Mouse (Mus musculus): ENCODE measurements at regions not wholly inside any gene's neighbourhood (a gene's known extent, or its start where the extent isn't known, plus 50 kb on each side); places are given as distances from the start of the nearest gene placed in this dataset.

DNA sequence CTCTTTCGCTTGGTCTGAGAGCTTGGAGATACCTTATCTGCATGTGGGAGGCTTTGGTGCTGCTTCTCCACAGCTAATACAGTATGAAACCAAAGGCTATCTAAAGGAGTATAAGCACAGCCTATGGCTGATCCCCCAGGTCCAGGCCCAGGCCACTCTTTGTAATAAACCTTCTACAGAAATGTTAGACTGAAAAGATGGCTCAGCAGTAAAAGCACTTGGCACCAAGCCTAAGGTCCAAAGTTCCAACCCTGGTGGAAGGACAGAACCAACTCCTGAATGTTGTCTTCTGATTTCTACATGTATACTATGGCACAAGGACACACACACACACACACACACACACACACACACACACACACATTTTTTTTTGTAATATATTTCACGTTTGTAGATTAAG, 1397.2 kb upstream of the Cntnap5a start:
- no peak for DNase-seq

DNA sequence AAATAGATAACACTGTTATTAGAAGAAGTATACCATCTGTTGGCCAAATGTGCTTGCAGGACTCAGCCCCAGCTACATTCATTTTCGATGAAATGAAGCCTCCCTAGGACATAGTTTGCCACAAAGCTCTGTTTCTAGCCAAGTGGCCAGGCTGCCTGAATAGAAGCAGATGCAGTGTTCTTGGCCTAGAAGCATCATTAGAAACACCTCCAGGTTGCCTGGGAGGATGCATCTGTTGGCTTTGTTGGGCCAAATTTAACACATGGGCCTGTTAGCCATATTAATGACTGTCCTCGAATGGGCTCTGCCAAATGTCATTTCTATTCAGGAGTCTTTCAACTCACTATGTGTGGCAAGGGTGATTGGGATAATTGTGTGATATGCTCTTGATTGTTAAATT, 1354.0 kb upstream of the Cntnap5a start:
- DNase-seq = peak; percentile 96

DNA sequence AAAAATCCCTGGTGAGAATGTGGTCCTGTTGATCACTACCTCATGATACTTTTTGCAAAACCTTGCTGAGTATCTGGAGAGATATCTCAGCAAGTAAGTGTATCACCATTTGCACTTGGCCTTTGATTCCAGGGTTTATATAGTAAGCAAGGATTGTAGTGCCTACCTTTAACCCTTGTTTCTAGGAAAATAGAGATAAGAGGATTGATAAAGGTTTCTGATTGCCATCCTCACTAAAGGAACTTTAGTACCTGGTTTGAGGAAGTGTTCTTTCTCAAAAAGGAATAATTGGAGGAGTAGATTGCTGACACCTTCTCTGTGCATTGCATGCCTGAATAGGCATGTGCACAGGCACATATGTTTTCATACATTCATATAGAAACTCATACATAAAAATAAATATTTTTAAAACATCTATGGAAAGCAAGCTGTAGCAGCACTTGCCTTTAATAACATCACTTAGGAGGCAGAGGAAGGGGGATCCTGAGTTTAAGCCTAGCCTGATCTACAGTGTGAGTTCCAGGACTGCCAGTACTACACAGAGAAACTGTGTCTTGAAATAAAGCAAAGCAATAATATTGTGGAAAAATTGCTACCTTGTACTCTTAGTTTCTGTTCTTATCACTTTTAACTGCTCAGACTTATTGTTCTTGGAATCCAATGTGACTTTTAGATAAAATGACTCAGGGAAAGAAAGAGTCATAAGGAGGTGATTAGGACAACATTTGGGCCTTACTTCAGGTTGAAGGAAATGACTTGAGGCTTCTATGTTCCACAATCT, 1326.2 kb upstream of the Cntnap5a start:
- no peak for DNase-seq

DNA sequence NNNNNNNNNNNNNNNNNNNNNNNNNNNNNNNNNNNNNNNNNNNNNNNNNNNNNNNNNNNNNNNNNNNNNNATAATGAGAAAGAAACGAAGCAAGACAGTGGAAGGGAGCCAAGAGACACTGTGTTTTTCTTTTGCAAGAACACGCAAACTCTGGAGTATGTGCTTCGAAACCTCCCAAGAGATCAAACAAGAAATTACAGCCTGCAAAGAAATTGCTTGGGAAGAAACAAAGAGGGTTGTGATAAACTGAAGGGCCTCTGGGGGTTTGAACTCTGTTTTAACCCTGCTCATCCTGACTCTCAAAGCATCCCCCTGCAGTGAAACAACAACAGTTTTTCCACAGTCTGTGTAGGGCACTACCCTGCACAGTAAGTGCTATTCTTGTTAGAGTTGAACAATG, 1292.5 kb upstream of the Cntnap5a start:
- DNase-seq = no peak
